Mouse (Mus musculus) T-cell, adult 2 months (primary cell): ENCODE data around the gene Ran.
A peak's percentile ranks its signal among the peaks of the same experiment; 100 is the strongest.

Experiments used
- DNase-seq: peaks from one replicate; pipeline ENCODE4 v3.0.0; 2022; ENCODE audit warnings: low spot score

Ran gene

GRCm38 (mm10) chr5:129015540-129015939 is 4.3 kb upstream of the Ran start:
- no peak for DNase-seq

GRCm38 (mm10) chr5:129016370-129016769 is 3.5 kb upstream of the Ran start:
- no peak for DNase-seq

GRCm38 (mm10) chr5:129018782-129019489 is 933 bp upstream of the Ran start:
- DNase-seq = no peak

GRCm38 (mm10) chr5:129020300-129020668 is 415 bp downstream of the Ran start:
- DNase-seq = no peak

- no peak for DNase-seq
These were observed 862 bp downstream of the Ran start for GRCm38 (mm10) chr5:129020731-129021130.

DNA sequence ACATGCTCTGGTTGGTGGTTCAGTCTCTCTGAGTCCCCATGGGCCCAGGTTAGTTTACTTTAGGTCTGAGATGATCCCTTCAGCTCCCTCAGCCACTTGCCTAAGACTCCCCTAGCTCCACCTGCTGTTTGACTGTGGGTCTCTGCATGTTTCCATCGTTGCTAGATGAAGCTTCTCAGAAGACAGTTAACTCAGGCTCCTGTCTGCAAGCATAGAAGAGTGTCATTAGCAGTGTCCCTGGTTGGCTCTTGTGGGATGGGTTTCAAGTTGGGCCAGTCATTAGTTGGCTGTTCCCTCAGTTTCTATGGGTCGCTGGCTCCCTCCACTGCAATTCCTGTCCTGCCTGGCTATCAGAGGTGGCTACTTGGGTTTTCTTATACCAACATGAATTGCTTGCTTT is 5.2 kb downstream of the Ran start:
- DNase-seq = no peak

- no peak for DNase-seq
These were observed 5.9 kb downstream of the Ran start for GRCm38 (mm10) chr5:129025725-129026124.

DNA sequence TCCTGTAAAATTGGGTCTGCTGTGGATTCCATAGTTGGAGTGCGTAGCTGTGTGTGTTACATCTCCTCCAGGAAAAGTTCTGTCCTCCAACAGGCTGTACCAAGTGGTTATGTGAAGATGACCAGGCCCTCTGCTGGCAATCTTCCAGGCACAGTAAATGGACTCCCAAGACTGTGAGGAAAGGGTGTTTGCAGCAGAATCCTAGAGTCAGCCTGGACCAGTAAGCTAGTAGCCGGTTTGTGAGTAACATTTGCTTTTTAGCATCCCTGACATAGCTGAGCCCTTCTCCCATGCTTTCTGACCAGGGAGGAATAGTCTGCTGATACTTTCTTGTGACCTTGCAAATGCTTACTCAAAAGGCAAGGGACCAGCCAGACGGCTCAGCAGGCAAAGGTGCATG is 6.3 kb downstream of the Ran start:
- DNase-seq = no peak

- no peak for DNase-seq
These were observed 6.8 kb downstream of the Ran start for GRCm38 (mm10) chr5:129026637-129027036.

DNA sequence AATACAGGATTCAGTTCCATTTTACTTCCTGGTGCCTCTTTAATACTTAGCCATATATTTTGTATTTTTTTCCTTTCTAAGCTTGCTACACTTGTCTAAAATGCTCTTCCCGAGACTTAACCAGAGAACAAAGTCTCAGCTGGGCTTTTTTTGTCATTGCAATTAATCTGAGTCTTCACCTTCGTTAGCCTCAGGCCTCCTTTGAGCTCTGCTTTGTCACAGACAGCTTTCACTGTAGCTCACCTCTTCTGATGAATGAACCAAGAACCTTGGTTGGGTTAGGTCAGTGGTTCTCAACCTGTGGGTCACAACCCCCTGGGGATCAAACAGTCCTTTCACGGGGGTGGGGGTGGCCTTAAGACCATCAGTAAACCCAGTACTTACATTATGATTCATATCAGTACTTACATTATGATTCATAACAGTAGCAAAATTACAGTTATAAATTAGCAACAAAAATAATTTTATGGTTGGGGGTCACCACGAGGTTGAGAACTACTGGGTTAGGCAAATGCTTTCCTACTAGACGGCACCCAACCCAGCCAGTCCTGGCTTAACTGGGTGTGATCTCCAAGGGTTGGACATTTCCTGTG is 9.4 kb downstream of the Ran start:
- DNase-seq = no peak

GRCm38 (mm10) chr5:129036678-129037077 is 16.8 kb downstream of the Ran start:
- no peak for DNase-seq

GRCm38 (mm10) chr5:129037739-129038138 is 17.9 kb downstream of the Ran start:
- DNase-seq = no peak

- DNase-seq = no peak
These were observed 26.0 kb downstream of the Ran start for GRCm38 (mm10) chr5:129045641-129046580.

DNA sequence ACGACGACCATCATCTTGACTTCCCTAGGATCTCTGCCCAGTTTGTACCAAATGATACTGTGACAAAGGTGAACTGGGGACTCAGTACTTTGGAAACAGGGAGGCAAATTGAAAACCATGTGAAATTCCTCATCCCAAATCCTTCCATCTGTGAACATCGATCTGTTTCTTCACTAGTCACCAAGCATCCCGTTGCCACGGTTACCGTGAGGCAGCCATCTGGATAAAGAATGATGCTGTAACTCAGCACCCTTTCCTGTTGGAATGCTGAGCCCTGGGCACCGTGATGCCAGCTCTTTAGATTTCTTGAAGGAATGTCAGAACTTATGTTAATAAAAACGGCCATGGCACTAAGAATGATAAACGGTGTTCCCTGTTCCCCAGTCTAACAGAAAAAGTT is 29.5 kb downstream of the Ran start:
- no peak for DNase-seq

DNA sequence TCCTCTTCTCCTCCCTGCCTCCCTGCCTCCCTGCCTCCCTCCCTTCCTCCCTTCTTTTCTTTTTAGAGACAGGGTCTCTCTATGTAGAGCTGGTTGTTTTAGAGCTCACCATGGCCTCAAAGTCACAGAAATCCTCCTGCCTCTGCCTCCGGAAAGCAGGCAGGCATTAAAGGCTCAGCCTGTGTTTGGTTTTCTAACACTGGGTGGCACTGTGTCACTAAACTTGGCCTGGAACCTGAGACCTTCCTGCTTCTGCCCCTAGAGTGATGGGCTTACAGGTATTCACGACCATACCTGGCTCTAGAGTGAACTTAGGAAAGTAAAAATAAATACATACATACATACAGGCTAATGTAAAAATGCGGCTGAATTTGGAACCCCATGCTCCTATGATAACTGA is 32.0 kb downstream of the Ran start:
- no peak for DNase-seq

GRCm38 (mm10) chr5:129052636-129053355 is 32.9 kb downstream of the Ran start:
- no peak for DNase-seq

DNA sequence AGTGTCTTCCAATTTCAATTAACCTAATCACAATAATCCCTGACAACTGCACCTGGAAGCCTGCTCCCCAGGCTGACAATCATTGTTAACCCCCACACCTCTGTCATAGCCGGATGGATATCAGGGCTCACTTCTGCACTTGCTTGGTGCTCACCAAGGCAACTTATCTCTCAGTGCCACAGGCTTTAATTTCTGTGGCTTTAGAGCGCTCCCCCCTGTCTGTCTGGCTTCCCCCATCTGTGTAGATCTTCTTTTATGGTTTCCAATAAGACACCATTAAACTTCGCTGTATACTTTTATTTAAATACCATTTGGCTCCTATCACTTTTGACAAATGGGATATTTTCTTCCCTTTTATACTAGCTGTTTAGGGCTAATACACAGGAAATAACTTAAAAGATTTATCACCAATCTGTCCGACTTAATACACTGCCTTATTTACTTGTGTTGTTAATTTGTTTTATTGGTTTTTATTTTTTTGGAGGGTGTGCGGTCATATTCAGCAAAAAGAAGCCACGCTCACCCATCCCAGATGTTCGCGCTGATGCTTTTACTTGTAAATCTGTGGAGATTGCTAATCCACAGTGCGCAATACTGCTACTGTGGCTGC is 34.9 kb downstream of the Ran start:
- no peak for DNase-seq

DNA sequence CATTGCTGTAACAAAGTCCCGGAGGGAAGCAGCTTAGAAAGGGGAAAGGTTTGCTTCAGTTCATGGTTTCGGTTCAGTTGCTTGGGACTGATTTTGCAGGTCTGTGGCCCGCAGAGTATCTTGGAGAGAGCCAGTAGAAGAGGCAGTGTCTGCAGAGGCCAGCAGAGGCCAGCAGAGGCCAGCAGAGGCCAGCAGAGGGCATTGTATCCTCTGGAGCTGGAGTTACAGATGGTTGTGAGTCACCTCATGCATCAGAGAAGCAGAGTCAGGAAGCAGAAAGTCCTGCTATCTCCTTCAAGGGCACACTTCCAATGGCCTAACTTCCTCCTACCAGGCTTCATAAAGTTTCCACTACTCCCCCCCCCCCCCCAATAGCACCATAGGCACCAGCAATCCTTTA is 39.2 kb downstream of the Ran start:
- no peak for DNase-seq

GRCm38 (mm10) chr5:129061579-129061978 is 41.7 kb downstream of the Ran start:
- DNase-seq = no peak

- DNase-seq = peak; percentile 59
These were observed 43.3 kb downstream of the Ran start for GRCm38 (mm10) chr5:129063037-129063791.

DNA sequence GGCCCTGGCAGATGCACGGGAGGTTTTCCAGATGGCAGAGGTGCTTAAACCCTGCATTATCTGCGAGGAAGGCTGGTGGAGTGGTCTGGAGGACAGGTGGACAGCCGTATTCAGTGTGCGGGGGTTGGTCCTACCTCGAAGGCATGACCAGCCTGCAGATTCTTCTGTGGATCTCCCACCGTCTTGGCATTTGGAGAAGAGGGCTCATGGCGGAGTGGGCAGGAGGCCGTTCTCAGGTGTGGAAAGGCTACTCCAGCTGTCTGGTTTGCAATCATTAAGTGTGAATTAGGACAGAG is 43.9 kb downstream of the Ran start:
- DNase-seq = no peak
